ENCODE assay signal across 21 mouse cellular contexts in genomic region chr15:90109445-90109988, GRCm38 (mm10).
DNase-seq lines count a peak whose midpoint lies in the region; ATAC-seq and TF ChIP-seq lines count a peak whose summit lies in the region.
"Had no signal": no experiment of that assay in that cellular context is flagged by ENCODE, and none has a peak within 500 bp of the region (broad histone marks: within the 10 kb centered on the region; RNA-seq: fewer than 3 reads in every experiment).

No protein-coding gene starts in this region.

- no peak overlapping the region for H3K4me2 ChIP-seq in heart, embryonic 15.5 days
- H3K4me2 ChIP-seq in heart, embryonic 12.5 days, result no peak overlapping the region
- no peak overlapping the region for H3K4me2 ChIP-seq in liver, embryonic 11.5 days
- H3K4me2 ChIP-seq: embryonic facial prominence, embryonic 12.5 days; forebrain, embryonic 15.5 days; heart, embryonic 11.5 days; hindbrain, embryonic 14.5 days; limb, embryonic 12.5 days; midbrain, embryonic 13.5 days; neural tube, embryonic 15.5 days had no signal

- no peaks in the 10 kb centered on the region for H3K4me1 ChIP-seq in heart, embryonic 15.5 days (replicated peaks)
- no peaks in the 10 kb centered on the region for H3K4me1 ChIP-seq in heart, embryonic 12.5 days (replicated peaks)
- peaks cover 31% of the 10 kb centered on the region for H3K4me1 ChIP-seq in megakaryocyte, embryonic 14.5 days
- no peaks in the 10 kb centered on the region for H3K4me1 ChIP-seq in liver, embryonic 11.5 days (replicated peaks; ENCODE audit: control insufficient read depth, insufficient read depth, low read length)
- H3K4me1 ChIP-seq in olfactory bulb, adult 2 months (ENCODE audit: control insufficient read depth, insufficient read depth, low read length), result no peaks in the 10 kb centered on the region
- H3K4me1 ChIP-seq: embryonic facial prominence, embryonic 12.5 days; forebrain, embryonic 15.5 days; limb, embryonic 12.5 days; midbrain, embryonic 13.5 days; neural tube, embryonic 15.5 days had no signal

- H3K27me3 ChIP-seq in heart, embryonic 15.5 days, result no peaks in the 10 kb centered on the region
- no peaks in the 10 kb centered on the region for H3K27me3 ChIP-seq in heart, embryonic 12.5 days (replicated peaks)
- no peaks in the 10 kb centered on the region for H3K27me3 ChIP-seq in megakaryocyte, embryonic 14.5 days (replicated peaks)
- H3K27me3 ChIP-seq in liver, embryonic 11.5 days (replicated peaks; ENCODE audit: control insufficient read depth, insufficient read depth, low read length), result no peaks in the 10 kb centered on the region
- H3K27me3 ChIP-seq: embryonic facial prominence, embryonic 12.5 days; forebrain, embryonic 15.5 days; limb, embryonic 12.5 days; midbrain, embryonic 13.5 days; neural tube, embryonic 15.5 days had no signal

- no peak overlapping the region for H3K27ac ChIP-seq in heart, embryonic 15.5 days
- H3K27ac ChIP-seq in heart, embryonic 12.5 days (ENCODE audit: poor library complexity, severe bottlenecking), result no peak overlapping the region
- H3K27ac ChIP-seq in liver, embryonic 11.5 days (ENCODE audit: low read depth, low read length), result no peak overlapping the region
- peak overlapping the region; percentile 64; the same call in 1 of the 2 replicates for H3K27ac ChIP-seq in olfactory bulb, adult 2 months (ENCODE audit: insufficient read depth, low read depth, low read length)
- no peak overlapping the region for H3K27ac ChIP-seq in gastrocnemius, adult 2 months
- H3K27ac ChIP-seq: embryonic facial prominence, embryonic 12.5 days; forebrain, embryonic 15.5 days; hindbrain, embryonic 14.5 days; limb, embryonic 12.5 days; midbrain, embryonic 13.5 days; neural tube, embryonic 15.5 days had no signal

- TF ChIP-seq CTCF in olfactory bulb, adult 2 months (IDR thresholded peaks at IDR 0.05; ENCODE audit: insufficient read depth, low read depth, low read length), result no peak
- no peak for TF ChIP-seq CTCF in gastrocnemius, adult 2 months (IDR thresholded peaks at IDR 0.05)

- no peak for DNase-seq in liver, embryonic 11.5 days (ENCODE audit: low spot score)
- no peak for DNase-seq in frontal cortex, adult 2 months (ENCODE audit: extremely low spot score in 1 of 2, low spot score in 1 of 2)
- no peak for DNase-seq in gastrocnemius, adult 2 months
- DNase-seq: cerebellum, adult 2 months; kidney, postnatal 10 days; lung, postnatal 14 days; thymus, postnatal 25 days had no signal

- no peak overlapping the region for H3K9ac ChIP-seq in heart, embryonic 15.5 days
- H3K9ac ChIP-seq in heart, embryonic 12.5 days, result no peak overlapping the region
- H3K9ac ChIP-seq in liver, embryonic 11.5 days (ENCODE audit: low read depth, low read length), result no peak overlapping the region
- H3K9ac ChIP-seq: embryonic facial prominence, embryonic 12.5 days; forebrain, embryonic 15.5 days; hindbrain, embryonic 14.5 days; limb, embryonic 12.5 days; midbrain, embryonic 13.5 days; neural tube, embryonic 15.5 days had no signal

- 0 out of 2 replicates have a peak, but pooled peaks have one; percentile 47 for ATAC-seq in heart, embryonic 15.5 days (replicated peaks; ENCODE audit: insufficient number of reproducible peaks, insufficient read depth, low FRiP score, low read depth)
- ATAC-seq in heart, embryonic 12.5 days (ENCODE audit: insufficient number of reproducible peaks, low FRiP score), result no peak
- no peak for ATAC-seq in megakaryocyte, adult 5-6 weeks (ENCODE audit: poor library complexity, severe bottlenecking)
- ATAC-seq in liver, embryonic 11.5 days (replicated peaks; ENCODE audit: low FRiP score), result peak; percentile 45; the same call in 1 of the 2 replicates
- ATAC-seq: forebrain, embryonic 15.5 days; intestine, embryonic 16.5 days; midbrain, embryonic 13.5 days had no signal

- no peak overlapping the region for H3K4me3 ChIP-seq in heart, embryonic 15.5 days
- no peak overlapping the region for H3K4me3 ChIP-seq in heart, embryonic 12.5 days
- peak overlapping the region; percentile 68 for H3K4me3 ChIP-seq in megakaryocyte, embryonic 14.5 days (replicated peaks)
- no peak overlapping the region for H3K4me3 ChIP-seq in liver, embryonic 11.5 days (ENCODE audit: low read depth, low read length)
- no peak overlapping the region for H3K4me3 ChIP-seq in olfactory bulb, adult 2 months (ENCODE audit: insufficient read depth, low read depth, low read length)
- no peak overlapping the region for H3K4me3 ChIP-seq in gastrocnemius, adult 2 months
- H3K4me3 ChIP-seq: embryonic facial prominence, embryonic 12.5 days; forebrain, embryonic 15.5 days; limb, embryonic 12.5 days; midbrain, embryonic 13.5 days; myocyte; neural tube, embryonic 15.5 days had no signal

- H3K36me3 ChIP-seq in heart, embryonic 15.5 days, result no peaks in the 10 kb centered on the region
- no peaks in the 10 kb centered on the region for H3K36me3 ChIP-seq in heart, embryonic 12.5 days
- H3K36me3 ChIP-seq in megakaryocyte, embryonic 14.5 days (replicated peaks; ENCODE audit: low read length), result no peaks in the 10 kb centered on the region
- no peaks in the 10 kb centered on the region for H3K36me3 ChIP-seq in liver, embryonic 11.5 days (ENCODE audit: control insufficient read depth, insufficient read depth, low read length)
- H3K36me3 ChIP-seq: embryonic facial prominence, embryonic 12.5 days; forebrain, embryonic 15.5 days; limb, embryonic 12.5 days; midbrain, embryonic 13.5 days; neural tube, embryonic 15.5 days had no signal

- H3K9me3 ChIP-seq in heart, embryonic 15.5 days (replicated peaks), result no peaks in the 10 kb centered on the region
- H3K9me3 ChIP-seq in heart, embryonic 12.5 days (replicated peaks), result no peaks in the 10 kb centered on the region
- no peaks in the 10 kb centered on the region for H3K9me3 ChIP-seq in megakaryocyte, embryonic 14.5 days
- no peaks in the 10 kb centered on the region for H3K9me3 ChIP-seq in liver, embryonic 11.5 days (ENCODE audit: control insufficient read depth, low read length)
- H3K9me3 ChIP-seq: embryonic facial prominence, embryonic 12.5 days; forebrain, embryonic 15.5 days; limb, embryonic 12.5 days; midbrain, embryonic 13.5 days; neural tube, embryonic 15.5 days had no signal

- no peak for TF ChIP-seq POLR2A in olfactory bulb, adult 2 months (IDR thresholded peaks at IDR 0.05; ENCODE audit: insufficient read depth, low read depth, low read length)

- WGBS in heart, embryonic 15.5 days, result 66% methylated on average over 3 of the region's 3 CpGs
- 53% methylated on average over 3 of the region's 3 CpGs for WGBS in heart, embryonic 12.5 days
- 42% methylated on average over 3 of the region's 3 CpGs for WGBS in liver, embryonic 11.5 days
- WGBS in olfactory bulb, adult 2 months, result 39% methylated on average over 3 of the region's 3 CpGs

- intact Hi-C loops in gastrocnemius, adult 2 months (cut with DNase I), result no loop called here

Comparison
In these comparisons a context has a peak if more than half of its experiments do, and no peak if none do; other contexts are left out.
1. ATAC-seq: peak in heart, embryonic 15.5 days (single experiment) and liver, embryonic 11.5 days (single experiment); none in heart, embryonic 12.5 days (single experiment) and megakaryocyte, adult 5-6 weeks (single experiment).